Mouse (Mus musculus) myocyte (in vitro differentiated cells): ENCODE measurements at regions not wholly inside any gene's neighbourhood (a gene's known extent, or its start where the extent isn't known, plus 50 kb on each side); places are given as distances from the start of the nearest gene placed in this dataset.

Experiments used
- H3K27me3 ChIP-seq: one replicate; pipeline ENCODE4 v1.6.1; 2011; ENCODE audit not compliant: control insufficient read depth, insufficient read depth, insufficient read length
- H3K36me3 ChIP-seq: one replicate; pipeline ENCODE4 v1.6.1; 2011; ENCODE audit not compliant: control insufficient read depth, insufficient read depth
- H3K4me2 ChIP-seq: one replicate; pipeline ENCODE4 v1.6.1; 2011; ENCODE audit warnings: low read depth, control low read depth
- H3K4me3 ChIP-seq: one replicate; pipeline ENCODE4 v1.5.1; 2011; ENCODE audit warnings: mild to moderate bottlenecking, control low read depth, moderate library complexity
- H3K79me2 ChIP-seq: one replicate; pipeline ENCODE4 v1.6.1; 2011; ENCODE audit not compliant: control insufficient read depth, insufficient read depth
- H3ac ChIP-seq: one replicate; pipeline ENCODE4 v1.6.1; 2011; ENCODE audit not compliant: control insufficient read depth, insufficient read length
- CEBPB ChIP-seq: IDR thresholded peaks from 2 replicates; pipeline ENCODE4 v1.6.1; 2011; ENCODE audit warnings: mild to moderate bottlenecking, moderate library complexity; ENCODE audit not compliant: poor library complexity, insufficient read depth, severe bottlenecking
- E2F4 ChIP-seq: IDR thresholded peaks from one replicate; pipeline ENCODE4 v1.6.1; 2011; ENCODE audit warnings: mild to moderate bottlenecking, control low read depth, moderate library complexity; ENCODE audit not compliant: insufficient read depth
- MAX ChIP-seq: IDR thresholded peaks from one replicate; pipeline ENCODE4 v1.6.1; 2011; ENCODE audit warnings: low read depth, mild to moderate bottlenecking, control low read depth
- MYOD1 ChIP-seq, 3 experiments: IDR thresholded peaks; one replicate each; pipeline ENCODE4 v1.6.1; 2011; ENCODE audit warnings: control low read depth in 2 of 3, low read depth in 2 of 3, mild to moderate bottlenecking in 2 of 3, moderate library complexity in 1 of 3; ENCODE audit not compliant: insufficient read length in 2 of 3, control insufficient read depth in 1 of 3
- MYOG ChIP-seq, 3 experiments: IDR thresholded peaks; one replicate each; pipeline ENCODE4 v1.6.1; 2011; ENCODE audit warnings: control low read depth in 2 of 3, low read depth in 2 of 3, mild to moderate bottlenecking in 2 of 3; ENCODE audit not compliant: insufficient read length in 2 of 3, control insufficient read depth in 1 of 3, insufficient read depth in 1 of 3
- POLR2A ChIP-seq: IDR thresholded peaks from one replicate; pipeline ENCODE4 v1.6.1; 2011; ENCODE audit warnings: low read depth, mild to moderate bottlenecking, control low read depth, moderate library complexity; ENCODE audit not compliant: insufficient read length
- POLR2AphosphoS2 ChIP-seq: IDR thresholded peaks from one replicate; pipeline ENCODE4 v1.6.1; 2011; ENCODE audit warnings: low read depth, control low read depth; ENCODE audit not compliant: insufficient read length
- REST ChIP-seq: IDR thresholded peaks from one replicate; pipeline ENCODE4 v1.6.1; 2011; ENCODE audit warnings: mild to moderate bottlenecking, control low read depth, moderate library complexity; ENCODE audit not compliant: insufficient read depth, insufficient read length
- SRF ChIP-seq: IDR thresholded peaks from one replicate; pipeline ENCODE4 v1.6.1; 2011; ENCODE audit warnings: low read depth; ENCODE audit not compliant: control insufficient read depth, insufficient read length
- TCF12 ChIP-seq: IDR thresholded peaks from one replicate; pipeline ENCODE4 v1.6.1; 2011; ENCODE audit warnings: mild to moderate bottlenecking, control low read depth; ENCODE audit not compliant: poor library complexity, insufficient read depth, severe bottlenecking
- TCF3 ChIP-seq: IDR thresholded peaks from one replicate; pipeline ENCODE4 v1.6.1; 2011; ENCODE audit warnings: low read depth, control low read depth; ENCODE audit not compliant: insufficient read length
- USF1 ChIP-seq: IDR thresholded peaks from one replicate; pipeline ENCODE4 v1.6.1; 2011; ENCODE audit warnings: low read depth, mild to moderate bottlenecking, control low read depth, moderate library complexity

GRCm38 (mm10) chr7:36420741-36421140 is 277.2 kb upstream of the Tshz3 start:
- Histone ChIP-seq H3K36me3 (no peaks in the 10 kb centered on the region), H3K4me2 (no peak overlapping the region), H3K4me3 (no peak overlapping the region), H3K79me2 (no peaks in the 10 kb centered on the region), H3ac (no peak overlapping the region), H3K27me3 (peaks cover 6% of the 10 kb centered on the region)
- TF ChIP-seq MAX (no peak), CEBPB (no peak), E2F4 (no peak), REST (no peak), POLR2AphosphoS2 (no peak), USF1 (no peak), TCF12 (no peak), TCF3 (no peak), MYOD1 (IDR thresholded peaks at IDR 0.05; ENCODE audit: control insufficient read depth in 1 of 3, insufficient read length in 2 of 3, low read depth in 2 of 3) (no peak), POLR2A (no peak), MYOG (IDR thresholded peaks at IDR 0.05; ENCODE audit: control insufficient read depth in 1 of 3, insufficient read depth in 1 of 3, insufficient read length in 2 of 3, low read depth in 2 of 3) (no peak), SRF (no peak)

- H3K79me2 ChIP-seq: no peaks in the 10 kb centered on the region
- H3ac ChIP-seq: no peak overlapping the region
- no peak overlapping the region for H3K4me3 ChIP-seq
- H3K36me3 ChIP-seq: no peaks in the 10 kb centered on the region
- TF ChIP-seq POLR2AphosphoS2 (no peak), REST (no peak), USF1 (no peak), MYOG (IDR thresholded peaks at IDR 0.05; ENCODE audit: control insufficient read depth in 1 of 3, insufficient read depth in 1 of 3, insufficient read length in 2 of 3, low read depth in 2 of 3) (no peak), SRF (no peak), POLR2A (no peak), TCF3 (no peak), E2F4 (no peak), MAX (no peak)
- H3K4me2 ChIP-seq: no peak overlapping the region
- H3K27me3 ChIP-seq: no peaks in the 10 kb centered on the region
These were observed 248.6 kb upstream of the Tshz3 start for GRCm38 (mm10) chr7:36449181-36449915.

GRCm38 (mm10) chr7:36453816-36454215 is 244.1 kb upstream of the Tshz3 start:
- no peak overlapping the region for H3ac ChIP-seq
- H3K4me2 ChIP-seq: no peak overlapping the region
- H3K79me2 ChIP-seq: no peaks in the 10 kb centered on the region
- no peaks in the 10 kb centered on the region for H3K27me3 ChIP-seq
- no peak for TF ChIP-seq TCF3
- no peak for TF ChIP-seq REST
- no peak for TF ChIP-seq POLR2A
- no peaks in the 10 kb centered on the region for H3K36me3 ChIP-seq
- no peak overlapping the region for H3K4me3 ChIP-seq

- no peaks in the 10 kb centered on the region for H3K27me3 ChIP-seq
- H3K4me3 ChIP-seq: no peak overlapping the region
- TF ChIP-seq POLR2AphosphoS2 (no peak), SRF (no peak), CEBPB (no peak), MYOD1 (IDR thresholded peaks at IDR 0.05; ENCODE audit: control insufficient read depth in 1 of 3, insufficient read length in 2 of 3, low read depth in 2 of 3) (peak in 1 of 3 experiments; percentile 45)
- H3K36me3 ChIP-seq: no peaks in the 10 kb centered on the region
- H3K4me2 ChIP-seq: no peak overlapping the region
- H3ac ChIP-seq: no peak overlapping the region
- H3K79me2 ChIP-seq: no peaks in the 10 kb centered on the region
These were observed 241.8 kb upstream of the Tshz3 start for GRCm38 (mm10) chr7:36456080-36456479.

- H3K79me2 ChIP-seq: no peaks in the 10 kb centered on the region
- TF ChIP-seq REST: no peak
- TF ChIP-seq MAX: no peak
- TF ChIP-seq POLR2AphosphoS2: no peak
- no peak for TF ChIP-seq E2F4
- no peak for TF ChIP-seq CEBPB
- TF ChIP-seq MYOG (IDR thresholded peaks at IDR 0.05; ENCODE audit: control insufficient read depth in 1 of 3, insufficient read depth in 1 of 3, insufficient read length in 2 of 3, low read depth in 2 of 3): no peak
- TF ChIP-seq TCF3: no peak
- TF ChIP-seq SRF: no peak
- no peak for TF ChIP-seq USF1
- TF ChIP-seq MYOD1 (IDR thresholded peaks at IDR 0.05; ENCODE audit: control insufficient read depth in 1 of 3, insufficient read length in 2 of 3, low read depth in 2 of 3): no peak
- no peak for TF ChIP-seq POLR2A
- no peak overlapping the region for H3K4me2 ChIP-seq
- no peak overlapping the region for H3ac ChIP-seq
- no peaks in the 10 kb centered on the region for H3K27me3 ChIP-seq
- no peaks in the 10 kb centered on the region for H3K36me3 ChIP-seq
- no peak overlapping the region for H3K4me3 ChIP-seq
These were observed 235.5 kb upstream of the Tshz3 start for GRCm38 (mm10) chr7:36462422-36462833.
